Mouse (Mus musculus) small intestine, adult 2 months (tissue): ENCODE results near the gene Trim37.

Experiments used
- CTCF ChIP-seq: fragments of 200-500 bp; IDR thresholded peaks from 2 replicates; pipeline ENCODE4 v1.5.1; 2012; ENCODE audit warnings: low read depth, mild to moderate bottlenecking, control low read depth, inconsistent platforms, low read length, moderate library complexity, mixed read lengths; ENCODE audit not compliant: insufficient replicate concordance, insufficient read length; ENCODE audit errors: extremely low read depth
- POLR2A ChIP-seq: fragments of 200-500 bp; IDR thresholded peaks from 2 replicates; pipeline ENCODE4 v1.6.1; 2012; ENCODE audit warnings: low read depth, mild to moderate bottlenecking, control low read depth, inconsistent platforms, low read length, moderate library complexity

DNA sequence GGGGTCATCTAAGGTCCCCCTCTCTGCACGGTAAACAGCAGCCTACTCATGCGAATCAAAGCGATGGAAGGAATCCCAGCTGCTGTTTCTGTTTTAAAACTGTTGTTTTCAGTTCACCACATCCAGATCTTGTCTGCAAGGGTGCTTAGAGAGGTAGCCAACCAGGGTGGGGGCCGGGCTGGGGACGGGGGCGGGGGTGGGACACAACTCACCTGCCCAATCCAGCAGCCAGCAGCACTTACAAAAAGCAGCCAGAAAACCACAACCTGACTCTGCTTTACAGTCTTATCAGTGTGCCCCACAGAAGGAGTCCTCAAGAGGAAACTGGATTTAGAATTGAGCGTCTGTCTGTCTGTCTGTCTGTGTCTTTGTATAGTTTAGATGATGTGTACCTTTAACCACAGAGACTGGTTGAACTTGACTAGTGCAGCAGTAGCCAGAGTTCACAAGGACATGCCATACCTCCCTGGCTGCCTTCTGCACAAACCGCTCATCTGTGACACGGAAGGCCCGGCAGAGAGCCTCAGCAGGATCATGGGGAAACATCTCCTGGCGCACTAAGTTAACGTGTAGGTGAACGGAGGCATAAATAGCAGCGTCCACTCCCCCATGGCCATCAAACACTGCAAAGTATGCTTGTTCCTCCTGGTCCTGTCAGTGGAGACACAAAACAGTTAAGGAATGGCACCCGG, 113.4 kb downstream of the Trim37 start:
- no peak for TF ChIP-seq POLR2A
- TF ChIP-seq CTCF, result no peak
